Mouse (Mus musculus): ENCODE data around the gene Pomc. TPM values are rescaled to one million over a fixed set of nuclear protein-coding genes. Genes with fewer than 3 reads are reported as not detected.
A peak's percentile ranks its signal among the peaks of the same experiment; 100 is the strongest.
"Not testable (repeated sequence)": the region's sequence is repeated elsewhere in the genome, so short reads cannot be mapped to it uniquely, and the experiment has no call there.

The Pomc gene
- under 1 TPM in 3 of 4 experiments, not detected in 1; 0.46 to 0.75 (median 0.56) TPM for total RNA-seq (2022)

- DNase-seq (ENCODE audit: low spot score) = no peak
Observed at GRCm38 (mm10) chr12:3954651-3955050, at the start of gene Pomc. TSS of gene Pomc (plus strand) at chr12:3954951.

DNA sequence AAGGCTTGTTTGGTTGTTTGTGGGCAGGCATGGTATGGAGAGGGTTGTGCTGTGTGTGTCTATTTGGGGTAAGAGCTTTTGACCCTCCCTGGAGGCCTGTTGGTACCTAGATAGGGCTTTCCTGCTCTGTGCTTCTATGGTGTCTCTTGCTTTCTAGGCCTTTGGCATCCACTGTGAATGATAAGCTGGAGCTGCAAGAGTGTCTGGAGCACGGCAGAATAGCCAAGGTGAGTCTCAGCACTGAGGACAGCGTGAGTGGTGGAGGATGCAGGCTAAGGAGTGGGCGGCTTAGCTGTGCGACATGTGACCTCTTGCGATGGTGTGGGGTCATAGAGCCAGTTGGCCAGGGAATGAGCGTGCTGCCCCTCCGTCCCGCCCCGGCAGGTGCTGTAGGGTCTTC is 49.3 kb upstream of the Pomc start:
- DNase-seq (ENCODE audit: low spot score) = no peak

DNA sequence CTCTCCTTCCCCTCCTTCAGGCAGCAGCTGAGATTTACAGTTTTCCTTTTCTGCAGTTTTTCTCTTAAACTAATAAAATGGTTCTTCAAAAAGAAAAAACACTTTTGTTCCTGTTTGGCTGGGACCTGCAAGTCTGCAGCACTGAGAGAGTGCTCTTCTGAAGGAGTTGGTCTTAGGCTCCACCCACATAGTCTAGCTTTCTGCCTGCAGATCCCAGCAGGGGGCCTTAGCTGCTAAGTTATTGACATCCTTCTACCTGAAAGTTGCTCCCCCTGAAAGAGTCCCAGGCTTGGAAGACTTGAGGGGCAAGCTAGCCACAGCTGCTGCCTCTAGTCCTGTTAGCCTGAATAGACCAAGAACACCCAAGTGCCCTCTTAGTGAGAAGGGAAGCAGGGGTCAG is 48.4 kb upstream of the Pomc start:
- no peak for DNase-seq (ENCODE audit: low spot score)

DNA sequence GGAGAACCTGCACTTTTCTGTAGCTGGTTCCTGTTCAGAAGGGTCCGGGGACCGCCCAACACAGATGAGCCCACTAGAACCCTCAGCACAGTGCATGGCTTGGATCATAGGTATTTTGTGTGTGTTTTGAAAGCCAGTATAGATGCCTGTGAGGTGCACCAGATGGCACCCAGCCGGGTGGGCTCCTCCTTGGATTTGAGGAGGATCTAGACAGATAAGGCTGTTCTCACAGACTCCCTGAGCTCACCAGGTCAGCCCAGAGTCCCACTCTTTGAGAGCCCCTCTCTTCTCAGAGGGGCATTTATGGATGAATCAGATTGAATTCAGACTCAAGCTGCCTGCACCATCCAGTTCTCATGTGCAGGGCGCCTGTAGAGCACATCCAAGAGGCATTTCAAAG is 47.7 kb upstream of the Pomc start:
- DNase-seq (ENCODE audit: low spot score) = no peak

DNA sequence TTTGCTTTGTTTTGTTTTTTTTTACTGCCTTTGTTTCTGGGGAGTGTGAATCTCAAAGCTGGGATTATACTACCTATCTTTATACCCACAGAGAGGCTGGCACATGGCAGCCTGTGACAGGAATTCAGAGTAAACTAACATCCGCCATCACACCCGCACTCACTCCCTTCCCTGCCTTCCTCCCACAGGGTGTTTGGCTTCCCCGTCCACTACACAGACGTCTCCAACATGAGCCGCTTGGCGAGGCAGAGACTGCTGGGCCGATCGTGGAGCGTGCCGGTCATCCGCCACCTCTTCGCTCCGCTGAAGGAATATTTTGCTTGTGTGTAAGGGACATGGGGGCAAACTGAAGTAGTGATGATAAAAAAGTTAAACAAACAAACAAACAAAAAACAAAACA is 47.3 kb upstream of the Pomc start:
- no peak for DNase-seq (ENCODE audit: low spot score)

GRCm38 (mm10) chr12:3910466-3911093 is 44.2 kb upstream of the Pomc start:
- DNase-seq (ENCODE audit: low spot score) = no peak

GRCm38 (mm10) chr12:3911831-3912348 is 42.9 kb upstream of the Pomc start:
- no peak for DNase-seq (ENCODE audit: low spot score)

- DNase-seq (ENCODE audit: low spot score) = no peak
Observed at GRCm38 (mm10) chr12:3915852-3916251, 38.9 kb upstream of the Pomc start.

- DNase-seq (ENCODE audit: low spot score) = no peak
Observed at GRCm38 (mm10) chr12:3917668-3918341, 36.9 kb upstream of the Pomc start.

- no peak for DNase-seq (ENCODE audit: low spot score)
Observed at GRCm38 (mm10) chr12:3918577-3918976, 36.2 kb upstream of the Pomc start.

DNA sequence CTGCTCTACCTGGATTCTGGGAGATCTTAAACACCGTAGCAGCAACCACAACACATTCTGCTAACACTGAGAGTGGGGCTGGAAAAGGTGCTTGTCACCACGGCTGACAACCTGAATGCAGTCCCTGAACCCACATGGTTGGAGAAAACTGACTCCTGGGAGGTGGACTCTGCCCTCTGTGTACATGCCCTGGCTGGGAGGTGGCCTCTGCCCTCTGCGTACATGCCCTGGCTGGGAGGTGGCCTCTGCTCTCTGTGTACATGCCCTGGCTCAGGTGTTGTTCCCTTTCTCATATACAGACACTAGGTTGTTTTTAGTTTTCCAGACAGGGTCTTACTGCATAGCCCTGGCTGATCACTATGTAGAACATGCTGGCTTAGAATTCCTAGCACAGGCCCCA is 35.3 kb upstream of the Pomc start:
- DNase-seq (ENCODE audit: low spot score) = no peak

DNA sequence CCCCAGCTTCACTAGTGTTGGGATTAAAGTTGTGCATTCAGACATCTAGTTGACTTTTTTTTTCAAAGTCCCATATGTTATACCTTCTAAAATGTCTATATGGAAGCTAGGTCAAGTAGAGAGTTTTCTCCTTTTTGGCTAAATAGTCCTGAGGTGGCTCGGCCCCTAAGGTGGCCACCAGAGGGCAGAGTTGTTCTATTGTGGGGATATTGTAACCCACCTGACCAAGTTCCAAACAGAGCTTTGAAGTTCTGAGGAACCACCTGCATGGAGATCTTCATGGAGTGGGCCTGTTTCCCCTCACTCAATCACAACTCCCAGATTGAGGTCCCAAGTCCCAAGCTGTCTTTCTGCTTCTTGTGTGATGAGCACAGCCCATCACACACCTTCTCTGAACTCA is 28.6 kb upstream of the Pomc start:
- peak; percentile 46 for DNase-seq (ENCODE audit: low spot score)

- no peak for DNase-seq (ENCODE audit: low spot score)
Observed at GRCm38 (mm10) chr12:3928841-3929240, 25.9 kb upstream of the Pomc start.

GRCm38 (mm10) chr12:3930090-3930865 is 24.5 kb upstream of the Pomc start:
- not testable (repeated sequence) for DNase-seq (ENCODE audit: low spot score)

GRCm38 (mm10) chr12:3942026-3942425 is 12.7 kb upstream of the Pomc start:
- no peak for DNase-seq (ENCODE audit: low spot score)

DNA sequence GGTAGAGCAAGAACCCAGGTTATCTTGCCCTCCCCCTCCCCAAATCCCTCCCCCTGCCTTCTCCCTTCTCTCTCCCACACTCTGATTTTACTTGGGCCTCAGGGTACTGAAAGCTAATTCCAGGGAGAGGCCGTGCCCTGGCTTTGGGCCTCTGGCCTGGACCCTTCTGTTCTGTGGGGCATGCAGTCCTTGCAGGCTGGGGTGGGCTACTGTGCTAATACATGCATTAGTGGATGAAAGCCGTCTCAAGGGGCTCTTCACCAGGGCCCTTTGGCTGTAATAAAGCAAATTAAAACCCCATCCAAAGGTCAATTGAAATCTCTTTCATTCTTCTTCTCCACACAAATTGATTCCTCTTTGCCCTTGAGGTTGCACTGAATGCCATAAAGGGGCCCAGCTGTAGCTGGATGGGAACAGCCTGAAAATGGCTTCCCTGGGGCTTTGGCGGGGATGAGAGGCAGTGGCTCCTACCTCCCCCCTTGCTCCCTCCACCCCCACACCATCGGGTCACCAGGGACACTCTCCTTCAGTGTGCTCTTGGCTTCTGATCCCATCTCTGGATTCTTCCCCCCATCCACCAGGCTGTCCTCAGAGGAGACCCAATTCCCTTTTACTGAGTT is 10.2 kb upstream of the Pomc start:
- no peak for DNase-seq (ENCODE audit: low spot score)

GRCm38 (mm10) chr12:3947503-3947902 is 7.2 kb upstream of the Pomc start:
- no peak for DNase-seq (ENCODE audit: low spot score)

DNA sequence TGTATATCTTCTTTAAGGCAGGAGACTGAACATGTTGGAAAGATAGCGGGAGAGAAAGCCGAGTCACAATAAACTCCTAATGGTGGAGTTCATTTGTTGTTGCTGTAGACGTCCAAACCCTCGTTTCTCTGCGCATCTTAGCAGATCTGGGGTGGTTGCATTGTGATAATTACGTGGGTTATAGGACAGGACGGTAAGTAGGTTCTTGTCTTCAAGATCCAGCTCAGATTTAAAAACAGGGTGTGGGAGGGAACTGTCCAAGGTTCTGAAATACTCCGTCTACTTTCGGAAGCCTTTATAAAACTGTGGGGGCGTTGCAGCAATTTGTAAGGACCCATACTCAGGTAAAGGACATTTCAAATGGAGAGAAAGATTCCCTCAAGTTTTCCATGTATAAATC is 620 bp downstream of the Pomc start:
- DNase-seq (ENCODE audit: low spot score) = no peak

DNA sequence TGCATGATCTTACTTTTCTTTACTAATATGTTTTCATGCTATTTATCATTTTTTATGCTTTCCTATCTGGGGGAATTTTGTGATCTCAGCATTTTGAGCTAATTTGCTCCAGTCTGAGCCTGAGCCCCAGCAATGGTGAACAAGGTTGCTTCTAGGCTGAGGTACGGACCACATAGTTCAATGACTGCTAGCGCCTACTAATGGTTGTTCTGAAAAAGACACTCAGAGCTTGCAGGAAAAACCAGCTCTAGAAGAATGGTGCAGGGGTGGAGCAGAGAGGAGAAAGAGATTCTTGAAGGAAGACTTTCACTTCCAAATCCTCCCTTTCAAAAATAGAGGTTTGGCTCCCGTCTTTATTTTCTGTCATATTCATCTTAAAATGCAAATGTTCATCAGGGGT is 1.6 kb downstream of the Pomc start:
- no peak for DNase-seq (ENCODE audit: low spot score)

DNA sequence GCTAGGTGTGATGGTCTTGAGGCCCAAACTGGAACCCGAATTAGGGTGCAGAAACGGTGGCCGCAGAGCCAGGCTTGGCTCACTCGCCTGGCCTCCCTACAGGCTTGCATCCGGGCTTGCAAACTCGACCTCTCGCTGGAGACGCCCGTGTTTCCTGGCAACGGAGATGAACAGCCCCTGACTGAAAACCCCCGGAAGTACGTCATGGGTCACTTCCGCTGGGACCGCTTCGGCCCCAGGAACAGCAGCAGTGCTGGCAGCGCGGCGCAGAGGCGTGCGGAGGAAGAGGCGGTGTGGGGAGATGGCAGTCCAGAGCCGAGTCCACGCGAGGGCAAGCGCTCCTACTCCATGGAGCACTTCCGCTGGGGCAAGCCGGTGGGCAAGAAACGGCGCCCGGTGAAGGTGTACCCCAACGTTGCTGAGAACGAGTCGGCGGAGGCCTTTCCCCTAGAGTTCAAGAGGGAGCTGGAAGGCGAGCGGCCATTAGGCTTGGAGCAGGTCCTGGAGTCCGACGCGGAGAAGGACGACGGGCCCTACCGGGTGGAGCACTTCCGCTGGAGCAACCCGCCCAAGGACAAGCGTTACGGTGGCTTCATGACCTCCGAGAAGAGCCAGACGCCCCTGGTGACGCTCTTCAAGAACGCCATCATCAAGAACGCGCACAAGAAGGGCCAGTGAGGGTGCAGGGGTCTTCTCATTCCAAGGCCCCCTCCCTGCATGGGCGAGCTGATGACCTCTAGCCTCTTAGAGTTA is 5.2 kb downstream of the Pomc start:
- DNase-seq (ENCODE audit: low spot score) = peak; percentile 95

DNA sequence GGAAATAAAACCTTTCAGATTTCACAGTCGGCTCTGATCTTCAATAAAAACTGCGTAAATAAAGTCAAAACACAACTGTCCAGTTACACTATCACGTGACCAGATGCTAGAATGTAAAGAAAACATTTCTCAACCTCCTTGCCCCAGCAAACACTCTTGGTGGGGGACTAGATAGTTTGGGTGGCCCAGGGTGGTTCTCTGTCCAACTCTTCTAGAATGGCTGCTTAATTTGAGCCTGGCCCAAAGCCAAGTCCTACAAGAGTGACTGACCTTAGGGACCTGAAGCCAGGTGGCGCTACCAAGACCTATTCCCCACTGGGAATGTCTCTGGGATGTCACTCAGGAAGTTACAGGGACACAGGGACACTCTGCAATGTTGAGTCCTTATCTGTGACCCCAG is 5.8 kb downstream of the Pomc start:
- peak; percentile 9 for DNase-seq (ENCODE audit: low spot score)
